Mouse (Mus musculus) CD4-positive, CD25-positive, alpha-beta regulatory T cell, adult 4 months (primary cell): ENCODE measurements around the gene Slc26a1. TPM values are rescaled to one million over a fixed set of nuclear protein-coding genes. Genes with fewer than 3 reads are reported as not detected.

Source experiments
- ATAC-seq: one replicate; pipeline ENCODE4 v1.8.0; 2017
- polyA plus RNA-seq, 2 experiments: library from polyadenylated mRNA; unstranded; fragments of 100-300 nt; shearing (Covaris generic); gene quantifications; one replicate each; pipeline ENCODE4 v1.2.1; 2017

Slc26a1 gene
- polyA plus RNA-seq, 2 experiments from 2014 or later: 0.16 to 0.20 TPM

- no peak for ATAC-seq
Measured at GRCm38 (mm10) chr5:108689091-108689490, 13.7 kb upstream of the Slc26a1 start.

DNA sequence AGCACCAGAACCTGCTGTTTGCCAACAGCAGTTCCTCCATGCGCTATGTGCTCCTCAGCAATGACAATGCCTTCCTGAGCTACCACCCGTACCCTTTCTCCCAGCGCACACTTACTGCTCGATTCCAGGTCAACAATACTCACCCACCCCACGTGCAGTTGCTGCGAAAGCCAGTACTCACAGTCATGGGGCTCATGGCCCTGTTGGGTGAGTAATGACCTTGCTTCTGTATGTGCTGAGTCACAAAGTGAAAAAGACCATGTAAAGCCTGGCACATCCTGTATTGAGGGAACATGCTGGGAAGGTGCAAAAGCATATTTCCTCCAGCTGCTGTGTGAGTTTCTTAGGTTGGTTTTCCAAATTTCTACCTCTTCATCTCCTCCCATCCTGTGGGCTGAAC lies 5.5 kb upstream of the Slc26a1 start:
- ATAC-seq: no peak

- no peak for ATAC-seq
Measured at GRCm38 (mm10) chr5:108679909-108680308, 4.5 kb upstream of the Slc26a1 start.

DNA sequence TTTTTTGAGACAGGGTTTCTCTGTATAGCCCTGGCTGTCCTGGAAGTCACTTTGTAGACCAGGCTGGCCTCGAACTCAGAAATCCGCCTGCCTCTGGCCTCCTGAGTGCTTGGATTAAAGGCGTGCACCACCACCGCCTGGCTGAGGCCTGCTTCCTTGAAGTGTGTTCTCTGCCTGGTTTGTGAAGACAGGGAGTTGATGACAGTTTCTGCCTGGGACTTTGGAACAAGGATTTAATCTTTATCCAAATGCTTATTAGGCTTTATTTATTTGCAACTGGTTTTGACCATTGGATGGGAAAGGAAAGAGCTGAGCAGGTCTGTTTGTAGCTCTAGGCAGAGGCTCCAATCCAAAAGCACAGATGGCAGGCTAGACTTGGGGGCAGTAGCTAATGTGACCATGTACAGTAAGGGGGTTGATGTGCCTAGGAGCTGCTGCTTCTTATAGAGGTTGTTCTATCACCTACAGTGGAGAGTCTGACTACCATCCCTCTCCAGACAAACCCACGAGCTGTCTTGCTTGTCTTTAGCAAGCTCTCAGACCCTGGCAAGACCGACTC lies 3.0 kb upstream of the Slc26a1 start:
- ATAC-seq: no peak

GRCm38 (mm10) chr5:108677605-108678295 lies 2.4 kb upstream of the Slc26a1 start:
- ATAC-seq: no peak

- no peak for ATAC-seq
Measured at GRCm38 (mm10) chr5:108676772-108677498, 1.6 kb upstream of the Slc26a1 start.

DNA sequence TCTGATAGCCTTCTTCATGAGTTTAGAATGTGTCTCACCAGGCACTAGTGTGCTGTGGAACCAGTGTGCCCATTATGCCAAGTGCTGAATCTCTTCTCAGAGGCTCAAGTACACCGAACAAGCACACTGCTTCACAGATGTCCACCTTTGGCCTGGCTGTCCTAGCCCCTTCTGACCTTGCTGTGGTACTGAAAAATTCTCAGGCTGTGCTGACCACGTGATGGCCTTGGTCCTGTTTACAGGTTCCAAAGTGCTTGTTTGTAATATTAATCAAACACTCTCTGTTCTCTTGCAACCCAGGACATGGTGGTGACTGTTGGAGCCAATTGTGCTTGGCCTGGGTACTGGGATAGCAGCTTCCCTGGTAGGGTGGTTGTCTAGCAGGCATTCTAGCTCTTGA lies 745 bp downstream of the Slc26a1 start:
- ATAC-seq: no peak

DNA sequence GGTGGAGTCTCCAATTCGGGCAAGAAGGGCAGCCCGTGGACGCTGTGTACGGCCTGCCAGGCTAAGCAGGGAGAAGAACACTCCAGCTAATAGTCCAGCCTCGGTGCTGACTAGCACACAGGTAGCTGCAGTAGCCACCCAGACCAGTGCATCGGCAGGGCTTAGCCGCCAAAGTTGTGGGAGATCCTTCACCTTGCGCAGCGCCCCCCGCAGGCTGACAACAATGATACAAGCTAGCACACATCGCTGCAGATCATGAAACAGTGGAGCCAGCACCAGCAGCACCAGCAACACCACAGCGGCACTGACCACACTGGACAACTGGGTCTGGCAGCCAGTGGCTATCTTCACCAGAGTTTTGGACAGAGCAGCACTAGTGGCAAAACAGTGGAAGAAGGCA lies 3.6 kb downstream of the Slc26a1 start:
- ATAC-seq: no peak

DNA sequence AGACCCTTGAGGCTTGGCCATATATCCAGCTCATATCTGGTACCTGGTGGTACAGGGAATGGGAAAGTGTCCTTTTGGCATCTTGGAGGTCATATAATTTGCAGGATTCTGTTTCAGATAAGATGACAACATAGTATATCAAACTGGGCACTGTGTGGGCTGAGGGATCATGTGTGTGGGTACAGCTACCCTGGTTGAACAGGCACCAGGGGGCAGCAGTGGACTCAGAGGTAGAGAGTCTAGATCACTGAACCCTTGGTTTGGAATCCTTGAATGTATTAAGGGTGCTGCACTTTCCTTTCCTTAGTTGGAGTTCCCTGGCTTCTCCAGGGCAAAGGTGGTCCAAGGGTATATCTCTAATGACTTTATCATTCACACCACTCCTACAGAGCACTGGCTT lies 4.6 kb downstream of the Slc26a1 start:
- no peak for ATAC-seq

- no peak for ATAC-seq
Measured at GRCm38 (mm10) chr5:108669986-108670385, 5.4 kb downstream of the Slc26a1 start.

DNA sequence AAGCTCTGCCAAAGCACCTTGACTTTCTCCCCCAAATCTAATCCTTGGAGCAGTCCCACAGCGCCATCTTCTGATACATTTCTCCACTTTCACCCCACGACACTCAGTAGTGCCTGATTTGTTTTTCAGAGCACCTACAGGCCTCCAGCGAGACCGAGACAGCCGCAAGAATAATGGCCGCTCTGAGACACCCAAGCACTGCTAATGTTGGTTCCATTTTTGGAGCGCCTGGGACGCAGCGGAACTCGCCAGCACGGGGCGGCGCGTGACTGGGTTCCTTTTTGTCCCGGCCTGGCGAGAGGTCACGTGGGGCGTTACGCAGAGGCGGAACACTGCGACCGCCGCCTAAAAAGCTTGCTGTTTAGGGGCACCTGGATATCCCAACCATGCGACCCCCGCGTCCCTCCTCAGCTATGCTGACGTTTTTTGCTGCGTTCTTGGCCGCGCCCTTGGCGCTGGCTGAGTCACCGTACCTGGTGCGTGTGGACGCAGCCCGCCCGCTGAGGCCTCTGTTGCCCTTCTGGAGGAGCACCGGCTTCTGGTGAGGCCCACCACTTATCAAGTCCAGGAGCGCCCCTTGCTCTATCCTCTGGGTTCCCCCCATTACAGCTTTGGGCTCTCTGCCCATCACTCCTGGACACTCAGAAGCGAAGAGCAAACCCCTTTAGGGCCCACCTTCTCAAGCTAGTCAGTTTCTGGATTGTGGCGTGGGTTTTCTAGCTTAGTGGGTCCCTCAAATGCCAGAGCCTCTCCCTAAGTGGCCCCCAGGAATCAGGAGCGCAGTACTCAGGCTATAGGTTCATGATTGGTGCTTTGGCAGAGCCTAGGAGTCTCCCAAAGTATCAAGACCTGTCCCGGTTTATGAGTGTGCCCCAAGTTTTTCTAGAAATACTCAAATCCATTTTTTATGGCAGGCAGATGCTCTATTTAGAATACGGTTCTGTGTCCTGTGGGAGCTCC lies 6.1 kb downstream of the Slc26a1 start, which contains the start of gene Dgkq:
Gene Dgkq, minus strand, starts transcription at position 696 of the 960 bp plus-strand sequence.
- peak; percentile 88 for ATAC-seq

DNA sequence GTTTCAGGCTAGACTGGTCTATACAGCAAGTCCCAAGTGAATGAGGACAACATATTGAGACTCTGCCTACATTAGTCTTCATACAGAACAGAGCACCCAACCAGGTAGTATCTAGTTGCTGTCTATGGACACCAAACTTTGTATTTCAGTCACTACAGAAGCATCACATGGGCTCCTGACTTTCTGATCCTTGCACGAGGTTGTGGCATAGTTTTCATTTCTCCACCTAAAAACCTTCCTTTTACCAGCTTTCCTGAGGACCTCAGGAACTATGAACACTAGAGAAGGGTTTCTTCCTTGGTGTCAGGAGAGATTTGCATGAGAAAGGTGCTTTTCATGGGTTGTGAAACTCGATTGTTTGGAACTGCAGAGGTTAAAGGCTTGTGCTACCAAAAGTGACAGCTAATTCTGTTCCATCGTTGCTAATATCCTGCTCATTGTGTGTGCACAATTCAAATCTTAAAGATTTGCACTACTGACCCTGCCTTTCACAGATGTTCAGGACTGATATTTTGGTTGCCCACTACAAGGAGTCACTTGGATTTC lies 6.9 kb downstream of the Slc26a1 start:
- ATAC-seq: peak; percentile 15

DNA sequence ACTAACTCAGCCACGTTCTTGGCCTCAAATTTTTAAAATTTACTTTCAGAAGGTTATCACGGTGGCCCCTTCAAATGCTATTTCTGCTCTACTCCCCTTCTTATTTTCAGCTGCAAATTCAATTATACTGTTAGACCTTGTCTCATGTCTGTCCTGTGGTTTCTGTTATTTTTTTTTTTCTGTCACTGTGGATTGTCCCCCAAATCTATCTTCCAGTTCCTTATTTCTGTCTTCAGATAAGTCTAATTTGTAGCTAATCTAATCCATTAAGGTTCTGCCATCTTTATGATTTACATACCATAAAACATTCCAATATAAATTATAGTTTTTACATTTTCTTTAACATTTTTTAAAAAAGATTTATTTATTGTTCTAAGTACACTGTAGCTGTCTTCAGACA lies 8.0 kb downstream of the Slc26a1 start:
- no peak for ATAC-seq

DNA sequence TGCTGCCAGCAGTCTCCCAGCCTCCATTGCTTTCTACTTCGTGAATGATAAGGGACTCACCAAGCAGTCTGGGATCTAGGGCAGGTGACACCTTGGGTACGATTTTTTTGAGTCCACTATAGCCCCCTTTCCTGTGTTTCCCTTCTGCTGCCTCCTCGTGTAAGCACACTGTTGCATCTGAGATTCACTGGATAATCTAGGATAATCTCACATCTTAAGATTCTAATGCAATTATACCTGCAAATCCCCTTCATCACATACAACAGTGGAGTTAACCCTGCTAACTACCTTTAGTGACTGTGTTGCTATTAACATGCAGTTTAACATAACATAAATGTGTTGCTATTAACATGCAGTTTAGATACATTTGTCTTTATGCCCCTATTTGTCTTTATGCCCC lies 10.3 kb downstream of the Slc26a1 start:
- ATAC-seq: no peak

DNA sequence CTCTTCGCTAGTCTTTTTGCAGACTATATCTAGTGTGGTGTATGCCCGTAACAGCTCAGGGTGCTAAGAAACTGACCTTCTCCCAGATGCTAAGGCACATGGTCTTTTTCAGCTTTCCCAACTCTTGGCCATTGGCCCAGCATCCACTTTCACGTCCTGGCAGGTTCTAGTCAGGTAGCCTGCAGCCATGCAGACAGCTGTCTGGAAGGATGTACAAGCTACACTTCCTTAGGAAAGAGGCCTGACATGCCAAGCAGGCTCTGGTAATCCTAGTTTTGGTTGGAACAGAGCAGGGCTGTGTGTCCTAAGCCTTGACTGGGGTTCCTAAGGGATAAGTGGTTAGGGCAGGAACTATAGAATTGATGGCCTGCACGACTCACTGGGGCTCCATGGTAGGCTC lies 12.6 kb downstream of the Slc26a1 start:
- ATAC-seq: no peak

DNA sequence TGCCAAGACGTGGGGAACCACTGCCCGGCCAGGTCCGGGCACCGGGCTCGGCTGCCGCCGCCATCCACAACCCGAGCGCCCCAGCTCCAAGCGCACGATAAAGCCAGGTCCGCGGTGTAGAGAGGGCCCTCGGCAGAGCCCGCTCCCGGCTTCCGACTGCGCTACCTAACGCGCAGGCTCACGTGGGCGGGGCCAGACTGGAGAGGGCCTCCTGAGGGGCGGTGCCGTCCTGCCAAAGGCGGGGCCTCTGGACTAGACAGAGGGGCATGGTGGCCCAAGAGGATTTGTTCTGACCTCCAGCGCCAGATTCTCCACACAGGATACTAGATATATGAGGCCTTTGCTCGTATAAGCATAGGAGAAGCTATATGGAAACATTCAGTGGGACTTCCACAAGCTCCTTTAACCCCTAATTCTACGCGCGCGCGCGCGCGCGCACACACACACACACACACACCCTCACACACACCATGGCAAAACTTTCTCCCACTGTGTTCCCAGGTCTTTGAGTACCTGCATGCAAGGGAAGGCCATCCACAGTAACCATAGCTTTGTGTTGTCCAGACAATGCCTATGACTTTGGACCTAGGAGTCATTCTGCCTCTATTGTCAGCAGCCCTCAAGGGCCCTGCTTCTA lies 14.6 kb downstream of the Slc26a1 start:
- ATAC-seq: peak; percentile 99

DNA sequence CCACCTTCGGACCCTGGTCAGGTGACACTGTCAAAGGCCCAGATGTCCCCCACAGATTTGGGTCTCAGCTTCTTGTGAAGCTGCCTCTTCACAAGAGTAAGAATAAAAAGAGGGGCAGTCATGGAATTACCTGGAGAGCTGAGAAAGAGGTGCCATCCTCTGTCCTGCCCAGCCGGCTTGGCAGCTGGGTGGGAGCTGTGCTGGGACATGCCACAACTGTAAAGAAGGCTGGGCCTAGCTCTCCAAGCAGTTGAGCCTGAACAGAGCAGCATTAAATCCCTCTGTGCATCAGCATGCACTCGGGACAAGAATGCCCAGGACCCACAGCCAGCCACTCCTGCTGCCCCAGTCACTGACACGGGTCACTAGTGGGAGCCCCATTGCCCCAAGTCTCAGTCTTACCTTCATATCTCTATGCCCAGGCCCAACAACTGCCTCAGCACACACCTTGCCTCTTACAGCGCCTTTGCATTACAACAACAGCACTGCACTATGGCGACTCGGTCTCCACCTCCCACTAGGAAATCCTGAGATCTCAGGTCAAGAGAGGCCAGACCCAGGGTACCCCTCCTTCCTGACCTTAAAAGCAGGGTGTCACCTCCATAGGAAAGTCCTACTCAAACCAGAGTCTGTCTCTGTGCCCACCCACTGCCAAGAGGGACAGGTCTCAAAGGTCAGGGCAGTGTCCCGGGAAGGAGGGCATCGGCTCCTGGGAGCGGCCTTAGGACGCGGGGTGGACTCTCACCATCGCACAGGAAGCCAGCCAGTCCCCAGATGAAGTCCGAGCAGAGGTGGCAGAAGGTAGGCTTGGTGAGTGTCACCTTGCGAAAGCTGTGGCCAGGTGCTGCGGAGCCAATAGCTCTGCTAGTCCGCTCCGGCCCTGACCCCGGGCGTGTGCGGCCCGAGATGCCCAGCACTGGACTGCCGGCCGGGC lies 15.4 kb downstream of the Slc26a1 start, which contains the start of gene Idua:
Gene Idua, plus strand, starts transcription at position 634 of the 934 bp plus-strand sequence.
- ATAC-seq: peak; percentile 32

DNA sequence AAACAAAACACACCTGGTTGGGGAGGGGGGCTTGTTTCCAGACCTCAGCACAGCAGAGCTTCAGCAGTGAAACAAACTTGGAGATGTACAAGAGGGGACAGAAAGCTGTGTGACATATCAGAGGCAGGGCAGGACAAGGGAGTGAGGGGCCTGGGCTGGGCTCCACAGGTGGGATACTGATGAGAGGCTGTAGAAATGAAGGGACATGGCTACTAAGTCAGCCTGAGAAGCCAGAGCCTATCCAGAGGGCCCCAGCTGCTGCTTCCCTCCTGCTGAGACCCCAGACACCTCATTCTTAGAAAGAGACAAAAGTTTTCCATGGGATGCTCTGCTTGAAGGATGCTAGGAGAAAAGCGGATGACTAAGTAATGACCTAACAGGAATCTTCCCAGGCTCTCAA lies 16.8 kb downstream of the Slc26a1 start:
- no peak for ATAC-seq

GRCm38 (mm10) chr5:108657406-108657805 lies 18.0 kb downstream of the Slc26a1 start:
- ATAC-seq: no peak

GRCm38 (mm10) chr5:108655891-108656650 lies 19.3 kb downstream of the Slc26a1 start:
- ATAC-seq: no peak
